Mouse (Mus musculus) c-Kit-positive CD71-positive TER-119-negative erythroid progenitor cells, embryonic 14.5 days (primary cell): Measurements from ENCODE around the gene Htra1.

Experiments
- DNase-seq: peaks from one replicate; pipeline ENCODE4 v3.0.0-alpha.2; 2013; ENCODE audit warnings: low read depth

Htra1 gene

GRCm38 (mm10) chr7:131011901-131012300 lies 76.0 kb downstream of the Htra1 start:
- DNase-seq = no peak

GRCm38 (mm10) chr7:131019181-131019580 lies 83.3 kb downstream of the Htra1 start:
- DNase-seq = no peak

GRCm38 (mm10) chr7:131024807-131025206 lies 88.9 kb downstream of the Htra1 start:
- no peak for DNase-seq

DNA sequence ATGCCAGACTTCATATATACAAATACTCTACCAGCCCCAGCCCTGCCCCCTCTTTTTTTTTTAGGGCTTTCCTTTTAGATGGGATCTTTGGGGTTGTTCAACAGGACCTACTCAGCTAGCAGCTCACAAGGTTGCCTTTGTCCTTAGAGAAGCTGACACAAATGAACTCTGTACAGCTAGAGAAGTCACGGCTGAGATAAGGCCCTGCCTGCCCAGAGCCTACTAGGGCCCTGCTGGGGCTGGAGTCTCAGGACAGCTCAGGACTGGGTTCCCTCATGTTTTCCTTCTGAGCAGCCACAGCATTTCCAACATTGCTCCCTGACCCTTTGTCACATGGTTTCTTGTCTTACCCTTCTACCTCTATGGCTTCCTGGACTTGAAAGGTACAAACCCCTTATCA lies 91.6 kb downstream of the Htra1 start:
- no peak for DNase-seq

DNA sequence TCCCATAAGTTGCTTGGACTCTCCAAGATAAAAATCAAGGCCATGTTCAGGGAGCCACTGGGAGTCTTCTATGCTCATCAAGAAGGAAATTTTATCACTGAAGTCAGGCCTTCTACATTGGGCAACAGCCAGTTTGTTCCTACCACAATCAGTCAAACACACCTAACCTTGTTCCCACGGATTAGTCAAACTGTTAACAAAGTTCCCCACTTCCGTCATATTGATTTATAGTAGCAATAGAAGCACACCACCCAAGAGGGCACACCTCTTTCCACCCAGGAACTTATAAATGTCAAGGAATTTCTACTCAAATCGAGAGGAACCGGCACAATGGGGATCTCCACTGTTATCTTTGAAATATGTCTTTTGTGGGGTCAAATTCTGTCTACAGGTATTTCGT lies 95.8 kb downstream of the Htra1 start, which contains the start of gene Dmbt1:
Dmbt1 (plus strand) TSS at position 299 of the 400 bp plus-strand sequence.
- no peak for DNase-seq
